Mouse (Mus musculus): ENCODE results near the gene 4930449I24Rik.
"Not testable (repeated sequence)": the region's sequence is repeated elsewhere in the genome, so short reads cannot be mapped to it uniquely, and the experiment has no call there.

The 4930449I24Rik gene

DNA sequence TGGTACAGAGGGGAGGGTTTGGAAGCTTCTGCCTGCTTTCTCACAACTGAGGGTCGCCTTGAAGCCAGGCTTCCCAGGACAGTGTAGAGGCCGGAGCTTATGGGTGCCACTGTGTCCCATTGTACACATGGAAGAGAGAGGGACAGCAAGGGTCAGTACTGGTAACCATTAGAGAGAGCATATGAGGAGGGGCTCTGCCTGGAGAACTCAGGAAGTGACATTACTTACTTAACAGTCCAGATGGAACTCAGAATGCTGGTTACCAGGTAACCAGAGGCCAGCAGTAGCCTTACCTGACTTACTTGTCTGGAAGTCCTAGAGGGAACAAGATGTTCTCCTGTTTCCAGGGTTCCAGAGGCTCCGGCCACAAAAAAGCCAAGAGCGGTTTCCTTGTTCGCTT lies at the start of gene 4930449I24Rik:
Gene 4930449I24Rik, plus strand, starts transcription at position 301 of the 400 bp plus-strand sequence.
- CTCF ChIA-PET: not testable (repeated sequence)

GRCm38 (mm10) chr5:146453556-146453955 lies 48.6 kb upstream of the 4930449I24Rik start:
- CTCF ChIA-PET: no interaction called here

DNA sequence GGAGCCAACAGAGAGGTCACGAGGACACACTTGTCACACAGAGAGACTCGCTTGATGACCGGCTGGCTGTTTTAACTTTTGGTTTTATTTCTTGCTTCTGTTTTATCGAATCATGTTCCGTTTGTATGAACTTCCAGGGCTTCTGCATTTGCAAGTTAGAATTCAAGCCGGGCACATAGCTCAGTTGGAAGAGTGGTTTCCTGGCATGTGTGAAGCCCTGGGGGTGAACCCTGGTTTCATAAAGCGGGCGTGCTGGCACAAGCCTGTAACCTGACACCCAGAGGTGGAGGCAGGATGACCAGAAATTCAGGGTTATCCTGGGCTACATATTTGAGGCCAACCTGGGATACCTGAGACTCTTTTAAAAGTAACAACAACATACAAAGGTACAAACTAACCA lies 40.6 kb upstream of the 4930449I24Rik start:
- CTCF ChIA-PET: no interaction called here

- CTCF ChIA-PET: no interaction called here
These were observed 35.5 kb upstream of the 4930449I24Rik start for GRCm38 (mm10) chr5:146466663-146467062.

DNA sequence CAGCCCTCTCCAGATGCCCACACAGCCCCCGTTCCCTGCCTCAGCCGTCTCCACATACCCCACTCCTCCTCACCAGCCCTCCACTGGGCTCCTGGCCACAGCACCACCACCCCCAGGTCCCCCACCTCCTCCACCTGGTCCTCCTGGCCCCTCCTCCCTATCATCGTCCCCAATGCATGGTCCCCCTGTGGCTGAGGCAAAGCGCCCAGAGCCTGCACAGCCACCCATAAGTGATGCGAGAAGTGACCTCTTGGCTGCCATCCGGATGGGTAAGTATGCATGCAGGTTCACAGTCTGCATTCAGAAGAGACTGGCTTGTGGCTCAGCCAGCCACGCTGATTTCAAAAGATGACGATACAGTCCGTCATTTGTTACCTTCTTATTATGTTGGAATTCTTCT lies 33.9 kb upstream of the 4930449I24Rik start:
- CTCF ChIA-PET: no interaction called here

DNA sequence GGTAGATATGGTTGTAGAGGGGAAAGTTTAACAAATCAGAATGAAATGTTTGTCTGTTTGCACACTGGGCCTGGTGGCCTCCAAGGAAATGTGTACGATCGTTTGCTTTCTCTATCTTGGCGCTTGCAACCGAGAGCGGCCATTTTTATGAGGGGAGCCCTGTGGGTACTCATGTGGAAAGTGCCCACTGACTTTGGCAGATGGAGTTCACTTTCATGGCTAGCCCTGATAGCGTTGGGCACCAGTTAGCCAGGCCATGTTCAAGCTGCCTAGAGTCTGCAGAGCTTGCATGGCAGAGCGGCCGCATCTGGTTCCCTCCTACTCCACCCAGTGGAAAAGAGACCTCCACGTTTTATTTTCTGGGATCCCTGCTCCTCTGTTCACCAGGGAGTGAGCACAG lies 31.4 kb upstream of the 4930449I24Rik start:
- CTCF ChIA-PET: no interaction called here

DNA sequence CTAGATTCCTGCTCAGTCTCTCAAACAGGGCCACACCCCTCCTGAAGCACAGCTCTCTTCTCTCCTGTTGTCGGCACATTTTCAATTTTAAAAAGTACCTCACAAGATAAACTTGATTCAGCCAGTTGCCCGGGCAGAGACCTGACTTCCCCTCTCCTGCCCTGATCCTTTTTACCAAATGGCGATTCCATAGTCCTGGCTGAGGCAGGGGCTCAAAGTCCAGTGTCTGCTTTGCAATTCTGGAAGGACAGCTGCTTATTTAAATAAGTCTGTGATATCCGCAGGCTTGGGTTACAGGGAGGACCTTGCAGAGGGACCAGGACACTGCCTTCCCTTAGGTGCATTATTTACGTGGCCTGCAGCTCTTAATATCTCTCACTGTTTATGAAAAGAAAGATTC lies 30.9 kb upstream of the 4930449I24Rik start:
- CTCF ChIA-PET: no interaction called here

GRCm38 (mm10) chr5:146471821-146472220 lies 30.4 kb upstream of the 4930449I24Rik start:
- CTCF ChIA-PET: interaction anchor here (0.7 kb wide), 1 partner anchor 1163 kb away, joined by 6 read pairs; no protein-coding TSS in a partner anchor

GRCm38 (mm10) chr5:146479564-146479963 lies 22.6 kb upstream of the 4930449I24Rik start:
- CTCF ChIA-PET: not testable (repeated sequence)

- CTCF ChIA-PET: not testable (repeated sequence)
These were observed 20.5 kb upstream of the 4930449I24Rik start, which contains the start of gene Gm6408 for GRCm38 (mm10) chr5:146481665-146482064. Gene Gm6408 (plus strand): TSS chr5:146481965.

GRCm38 (mm10) chr5:146488959-146489358 lies 13.2 kb upstream of the 4930449I24Rik start:
- CTCF ChIA-PET: not testable (repeated sequence)

GRCm38 (mm10) chr5:146491063-146491462 lies 11.1 kb upstream of the 4930449I24Rik start, which contains the start of gene Gm6370:
Gene Gm6370 (plus strand): TSS chr5:146491363.
- CTCF ChIA-PET: not testable (repeated sequence)

- CTCF ChIA-PET: not testable (repeated sequence)
These were observed 11.6 kb downstream of the 4930449I24Rik start, which contains the start of gene Gm3402 for GRCm38 (mm10) chr5:146513823-146514222. Gene Gm3402 (plus strand): TSS chr5:146514123.

GRCm38 (mm10) chr5:146525501-146525900 lies 23.3 kb downstream of the 4930449I24Rik start, which contains the start of gene Gm3404:
Gene Gm3404 (plus strand): TSS chr5:146525801.
- CTCF ChIA-PET: not testable (repeated sequence)

GRCm38 (mm10) chr5:146537347-146537746 lies 35.1 kb downstream of the 4930449I24Rik start, which contains the start of gene Gm3409:
Gene Gm3409 (plus strand): TSS chr5:146537647.
- CTCF ChIA-PET: not testable (repeated sequence)
